Mouse (Mus musculus) E14TG2a.4 (cell line): ENCODE measurements at regions not wholly inside any gene's neighbourhood (a gene's known extent, or its start where the extent isn't known, plus 50 kb on each side); places are given as distances from the start of the nearest gene placed in this dataset.
A peak's percentile ranks its signal among the peaks of the same experiment; 100 is the strongest.
"Not testable (repeated sequence)": the region's sequence is repeated elsewhere in the genome, so short reads cannot be mapped to it uniquely, and the experiment has no call there.

Experiments used
- H3K27me3 ChIP-seq: 2 replicates; pipeline ENCODE4 v1.6.1; 2014; ENCODE audit warnings: low read length, control low read depth; ENCODE audit not compliant: insufficient read depth
- H3K36me3 ChIP-seq: 2 replicates; pipeline ENCODE4 v1.6.1; 2014; ENCODE audit warnings: low read length, control low read depth; ENCODE audit not compliant: insufficient read depth
- H3K4me1 ChIP-seq: replicated peaks from 2 replicates; pipeline ENCODE4 v1.6.1; 2014; ENCODE audit warnings: low read depth, low read length, control low read depth
- H3K4me3 ChIP-seq: replicated peaks from 2 replicates; pipeline ENCODE4 v1.5.1; 2014; ENCODE audit warnings: mild to moderate bottlenecking, low read length
- H3K9me3 ChIP-seq: 2 replicates; pipeline ENCODE4 v1.6.1; 2014; ENCODE audit warnings: low read length, control low read depth
- CTCF ChIP-seq: conservative IDR thresholded peaks from 2 replicates; pipeline ENCODE4 v1.5.1; 2014; ENCODE audit warnings: low read length
- NANOG ChIP-seq: IDR thresholded peaks from 2 replicates; pipeline ENCODE4 v1.6.1; 2014; ENCODE audit warnings: borderline replicate concordance, low read length, mixed read lengths
- POU5F1 ChIP-seq: IDR thresholded peaks from 2 replicates; pipeline ENCODE4 v1.6.1; 2014; ENCODE audit warnings: low read length, borderline replicate concordance

DNA sequence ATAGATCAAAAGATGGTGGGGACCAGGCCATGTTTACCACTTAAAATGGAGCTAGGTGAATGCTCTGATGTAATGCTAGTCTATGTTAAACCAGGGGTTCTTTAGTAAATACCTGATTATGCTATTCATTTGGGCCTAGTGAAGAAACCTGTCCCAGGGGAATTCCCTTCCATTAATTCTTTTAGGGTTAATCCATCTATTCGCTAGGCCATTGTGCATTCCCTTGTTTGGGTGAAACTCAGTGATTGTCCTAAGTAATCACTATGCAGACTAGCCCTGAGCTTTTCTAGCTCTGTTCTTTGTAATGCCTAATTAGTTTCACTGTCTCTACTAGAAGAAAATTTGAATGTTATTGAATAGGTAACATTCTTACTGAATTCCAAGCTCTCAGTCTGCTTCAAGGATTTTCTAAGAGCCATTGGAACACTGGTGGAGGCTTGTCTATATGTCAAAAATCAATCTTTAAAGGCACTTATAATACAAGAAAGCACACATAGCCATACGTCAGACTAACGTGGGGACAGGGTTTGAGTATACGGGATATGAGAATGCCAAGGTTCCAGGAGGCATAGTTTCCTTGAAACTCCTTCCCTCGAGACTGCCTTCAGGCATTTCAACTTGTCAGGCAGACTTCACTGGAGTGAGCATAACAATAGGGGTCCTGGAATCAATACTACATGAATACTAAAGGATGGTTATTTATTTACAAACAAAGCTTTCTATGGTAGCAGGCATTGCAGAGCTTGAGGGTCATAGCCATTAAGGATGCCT lies 266.9 kb upstream of the 4930578C19Rik start:
- TF ChIP-seq POU5F1 (no peak), NANOG (peak; percentile 88), CTCF (no peak)
- H3K4me1 ChIP-seq = no peaks in the 10 kb centered on the region
- H3K27me3 ChIP-seq = no peaks in the 10 kb centered on the region

GRCm38 (mm10) chrX:18687216-18687615 lies 226.0 kb upstream of the 4930578C19Rik start:
- Histone ChIP-seq H3K4me3 (no peak overlapping the region), H3K9me3 (no peaks in the 10 kb centered on the region), H3K27me3 (no peaks in the 10 kb centered on the region), H3K4me1 (no peaks in the 10 kb centered on the region), H3K36me3 (no peaks in the 10 kb centered on the region)
- TF ChIP-seq NANOG (no peak), CTCF (no peak), POU5F1 (no peak)

More for the DNA sequence above, 266.9 kb upstream of the 4930578C19Rik start:
- H3K36me3 ChIP-seq = no peaks in the 10 kb centered on the region
- no peak overlapping the region for H3K4me3 ChIP-seq
- H3K9me3 ChIP-seq = no peaks in the 10 kb centered on the region

DNA sequence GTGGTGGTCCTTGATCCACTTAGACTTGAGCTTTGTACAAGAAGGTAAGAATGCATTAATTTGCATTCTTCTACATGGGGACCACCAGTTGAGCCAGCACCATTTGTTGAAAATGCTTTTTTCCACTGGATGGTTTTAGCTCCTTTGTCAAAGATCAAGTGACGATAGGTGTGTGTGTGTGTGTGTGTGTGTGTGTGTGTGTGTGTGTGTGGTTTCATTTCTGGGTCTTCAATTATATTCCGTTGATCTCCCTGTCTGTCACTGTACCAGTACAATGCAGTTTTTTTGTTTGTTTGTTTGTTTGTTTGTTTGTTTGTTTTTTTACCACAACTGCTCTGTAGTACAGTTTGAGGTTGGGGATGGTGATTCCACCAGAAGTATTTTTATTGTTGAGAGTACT lies 206.1 kb upstream of the 4930578C19Rik start:
- H3K27me3 ChIP-seq, H3K4me3 ChIP-seq, H3K4me1 ChIP-seq, H3K9me3 ChIP-seq, H3K36me3 ChIP-seq: not testable (repeated sequence)

- Histone ChIP-seq H3K27me3 (no peaks in the 10 kb centered on the region), H3K9me3 (no peaks in the 10 kb centered on the region), H3K36me3 (no peaks in the 10 kb centered on the region), H3K4me3 (no peak overlapping the region), H3K4me1 (no peaks in the 10 kb centered on the region)
- no peak for TF ChIP-seq POU5F1
- no peak for TF ChIP-seq CTCF
Measured at GRCm38 (mm10) chrX:18663101-18663500, 201.9 kb upstream of the 4930578C19Rik start.

GRCm38 (mm10) chrX:18618581-18618980 lies 157.4 kb upstream of the 4930578C19Rik start:
- Histone ChIP-seq H3K27me3 (no peaks in the 10 kb centered on the region), H3K36me3 (no peaks in the 10 kb centered on the region), H3K4me3 (no peak overlapping the region), H3K4me1 (no peaks in the 10 kb centered on the region), H3K9me3 (no peaks in the 10 kb centered on the region)
- no peak for TF ChIP-seq CTCF
- no peak for TF ChIP-seq NANOG
- no peak for TF ChIP-seq POU5F1
